Mouse (Mus musculus) kidney, embryonic 16.5 days (tissue): ENCODE measurements around the gene Csdc2. TPM values are rescaled to one million over a fixed set of nuclear protein-coding genes. Genes with fewer than 3 reads are reported as not detected.
A peak's percentile ranks its signal among the peaks of the same experiment; 100 is the strongest.
"Not testable (repeated sequence)": the region's sequence is repeated elsewhere in the genome, so short reads cannot be mapped to it uniquely, and the experiment has no call there.

Experiments
- ATAC-seq: fragments of 200-750 bp; cut with Nextera tagmentation; 2 replicates; pipeline ENCODE4 v1.8.0; 2017; ENCODE audit warnings: moderate TSS enrichment; ENCODE audit not compliant: low FRiP score, low TSS enrichment
- H3K27ac ChIP-seq: fragments of 300-500 bp; sonication (generic); 2 replicates; pipeline ENCODE4 v1.5.1; 2014; ENCODE audit warnings: low read length
- H3K27me3 ChIP-seq: fragments of 300-500 bp; sonication (generic); 2 replicates; pipeline ENCODE4 v1.6.1; 2014; ENCODE audit warnings: low read length, control low read depth, mixed read lengths; ENCODE audit not compliant: insufficient read depth
- H3K36me3 ChIP-seq: fragments of 300-500 bp; sonication (generic); 2 replicates; pipeline ENCODE4 v1.6.1; 2014; ENCODE audit warnings: low read length, control low read depth, mixed read lengths; ENCODE audit not compliant: insufficient read depth
- H3K4me1 ChIP-seq: fragments of 300-500 bp; sonication (generic); 2 replicates; pipeline ENCODE4 v1.6.1; 2014; ENCODE audit warnings: low read length, control low read depth, mixed read lengths; ENCODE audit not compliant: insufficient read depth
- H3K4me2 ChIP-seq: fragments of 300-500 bp; sonication (generic); replicated peaks from 2 replicates; pipeline ENCODE4 v1.6.1; 2014; ENCODE audit warnings: low read depth, low read length
- H3K4me3 ChIP-seq: fragments of 300-500 bp; sonication (generic); 2 replicates; pipeline ENCODE4 v1.5.1; 2014; ENCODE audit warnings: mild to moderate bottlenecking, low read length
- H3K9ac ChIP-seq: fragments of 300-500 bp; sonication (generic); replicated peaks from 2 replicates; pipeline ENCODE4 v1.6.1; 2014; ENCODE audit warnings: low read length
- H3K9me3 ChIP-seq: fragments of 300-500 bp; sonication (generic); 2 replicates; pipeline ENCODE4 v1.6.1; 2016; ENCODE audit warnings: low read length, control low read depth
- WGBS: fragments of 180-500 bp; shearing (Covaris S2); extraction: QIAGEN DNeasy Blood & Tissue Kit; methylation state at CpG from one replicate; pipeline ENCODE4 v1.1.7; 2014; 5-methylcytosine and 5-hydroxymethylcytosine counted together
- polyA plus RNA-seq: library from polyadenylated mRNA; unstranded; fragments of >200 nt; fragmentation: Nextera tagmentation; extraction: Ambion mirVana; gene quantifications from 2 replicates; pipeline ENCODE4 v1.2.1, GENCODE M21; 2015

The Csdc2 gene
- polyA plus RNA-seq, 1 experiment from 2014 or later = 35.2 TPM

- no peaks in the 10 kb centered on the region for H3K9me3 ChIP-seq
- WGBS = under 1% methylated on average over 77 of the region's 77 CpGs
- no peaks in the 10 kb centered on the region for H3K27me3 ChIP-seq
- H3K4me3 ChIP-seq = peak within 1 kb of the TSS; percentile 58
- peaks cover under 1% of the 10 kb centered on the region; the same call in 1 of the 2 replicates for H3K36me3 ChIP-seq
- H3K4me2 ChIP-seq = peak within 1 kb of the TSS; percentile 99
- peak within 1 kb of the TSS; percentile 43 for H3K27ac ChIP-seq
- peak within 1 kb of the TSS; percentile 65 for H3K9ac ChIP-seq
- peak; percentile 97 for ATAC-seq
- H3K4me1 ChIP-seq = 0 out of 2 replicates have a peak, but pooled peaks cover 4% of the 10 kb centered on the region
Observed at GRCm38 (mm10) chr15:81960171-81961077, 23.9 kb downstream of the Csdc2 start, which contains the start of gene Pmm1. TSS of gene Pmm1 (minus strand) at chr15:81960930.

- WGBS = 2% methylated on average over 8 of the region's 8 CpGs
- Histone ChIP-seq H3K27ac (no peak overlapping the region), H3K27me3 (no peaks in the 10 kb centered on the region), H3K9me3 (no peaks in the 10 kb centered on the region), H3K9ac (peak overlapping the region; percentile 51), H3K4me1 (0 out of 2 replicates have a peak, but pooled peaks cover 4% of the 10 kb centered on the region), H3K4me3 (peak overlapping the region; percentile 58), H3K36me3 (no peaks in the 10 kb centered on the region; the same call in 1 of the 2 replicates), H3K4me2 (peak overlapping the region; percentile 99)
- ATAC-seq = no peak
Observed at GRCm38 (mm10) chr15:81961078-81961451, 24.5 kb downstream of the Csdc2 start.

- no peaks in the 10 kb centered on the region for H3K27me3 ChIP-seq
- no peak for ATAC-seq
- no peak overlapping the region for H3K4me2 ChIP-seq
- no peaks in the 10 kb centered on the region for H3K36me3 ChIP-seq
- no peak overlapping the region for H3K27ac ChIP-seq
- H3K4me1 ChIP-seq = 0 out of 2 replicates have a peak, but pooled peaks cover 4% of the 10 kb centered on the region
- H3K4me3 ChIP-seq = no peak overlapping the region
- 39% methylated on average over 1 of the region's 1 CpGs for WGBS
- H3K9ac ChIP-seq = no peak overlapping the region
- H3K9me3 ChIP-seq = no peaks in the 10 kb centered on the region
Observed at GRCm38 (mm10) chr15:81964262-81964661, 27.7 kb downstream of the Csdc2 start.

GRCm38 (mm10) chr15:81964980-81965545 is 28.5 kb downstream of the Csdc2 start:
- H3K9me3 ChIP-seq = no peaks in the 10 kb centered on the region
- WGBS = 67% methylated on average over 4 of the region's 4 CpGs
- no peaks in the 10 kb centered on the region for H3K27me3 ChIP-seq
- ATAC-seq = no peak
- H3K4me1 ChIP-seq = no peaks in the 10 kb centered on the region
- H3K27ac ChIP-seq = no peak overlapping the region
- H3K4me3 ChIP-seq = no peak overlapping the region
- no peaks in the 10 kb centered on the region for H3K36me3 ChIP-seq
- H3K9ac ChIP-seq = no peak overlapping the region
- no peak overlapping the region for H3K4me2 ChIP-seq

GRCm38 (mm10) chr15:81966062-81966829 is 29.7 kb downstream of the Csdc2 start:
- no peak overlapping the region for H3K4me2 ChIP-seq

GRCm38 (mm10) chr15:81967821-81968220 is 31.3 kb downstream of the Csdc2 start:
- Histone ChIP-seq H3K4me2 (no peak overlapping the region), H3K9ac (no peak overlapping the region), H3K4me3 (no peak overlapping the region), H3K27ac (no peak overlapping the region), H3K36me3 (no peaks in the 10 kb centered on the region), H3K4me1 (no peaks in the 10 kb centered on the region), H3K9me3 (peaks cover 5% of the 10 kb centered on the region), H3K27me3 (no peaks in the 10 kb centered on the region)
- no peak for ATAC-seq
- 88% methylated on average over 5 of the region's 5 CpGs for WGBS

More at GRCm38 (mm10) chr15:81966062-81966829, 29.7 kb downstream of the Csdc2 start:
- no peak overlapping the region for H3K9ac ChIP-seq
- 80% methylated on average over 12 of the region's 14 CpGs for WGBS
- no peaks in the 10 kb centered on the region for H3K9me3 ChIP-seq
- no peak for ATAC-seq
- no peaks in the 10 kb centered on the region for H3K27me3 ChIP-seq
- H3K4me1 ChIP-seq = no peaks in the 10 kb centered on the region
- H3K4me3 ChIP-seq = no peak overlapping the region
- H3K27ac ChIP-seq = no peak overlapping the region
- H3K36me3 ChIP-seq = no peaks in the 10 kb centered on the region

GRCm38 (mm10) chr15:81968447-81968846 is 31.9 kb downstream of the Csdc2 start:
- H3K4me3 ChIP-seq = no peak overlapping the region
- H3K9ac ChIP-seq = no peak overlapping the region
- no peak overlapping the region for H3K27ac ChIP-seq
- H3K9me3 ChIP-seq = peaks cover 9% of the 10 kb centered on the region
- no peaks in the 10 kb centered on the region for H3K27me3 ChIP-seq
- H3K4me1 ChIP-seq = no peaks in the 10 kb centered on the region
- H3K4me2 ChIP-seq = no peak overlapping the region
- ATAC-seq = no peak
- no peaks in the 10 kb centered on the region for H3K36me3 ChIP-seq
- 57% methylated on average over 2 of the region's 2 CpGs for WGBS

DNA sequence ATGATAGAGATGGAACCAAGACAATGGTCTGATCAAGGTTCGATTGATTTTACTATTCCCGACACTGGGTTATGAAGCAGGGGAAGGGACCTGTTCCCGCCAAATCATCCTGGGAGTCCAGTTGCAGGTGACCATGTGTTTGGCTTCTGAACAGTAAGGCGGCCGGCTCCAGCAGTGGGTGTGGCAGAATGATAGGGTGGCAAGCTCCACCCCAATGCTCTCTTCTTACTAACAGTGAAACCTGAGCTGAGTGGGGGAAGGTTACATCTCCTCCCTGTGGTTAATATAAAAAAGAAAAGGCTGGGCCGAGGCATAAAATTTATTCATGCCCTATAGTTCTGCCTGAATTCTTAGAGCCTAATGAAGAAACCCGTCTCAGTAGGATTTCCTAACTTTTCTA is 32.6 kb downstream of the Csdc2 start:
- H3K36me3 ChIP-seq = no peaks in the 10 kb centered on the region
- H3K4me1 ChIP-seq = no peaks in the 10 kb centered on the region
- H3K9ac ChIP-seq = no peak overlapping the region
- no peak overlapping the region for H3K4me2 ChIP-seq
- H3K9me3 ChIP-seq = peaks cover 9% of the 10 kb centered on the region
- H3K4me3 ChIP-seq = no peak overlapping the region
- H3K27me3 ChIP-seq = no peaks in the 10 kb centered on the region
- no peak overlapping the region; the same call in 1 of the 2 replicates for H3K27ac ChIP-seq
- ATAC-seq = no peak
- WGBS = 41% methylated on average over 7 of the region's 7 CpGs

- H3K36me3 ChIP-seq, H3K9ac ChIP-seq, H3K27ac ChIP-seq, ATAC-seq, H3K9me3 ChIP-seq, H3K27me3 ChIP-seq, H3K4me3 ChIP-seq, H3K4me2 ChIP-seq, H3K4me1 ChIP-seq: not testable (repeated sequence)
- 76% methylated on average over 6 of the region's 6 CpGs for WGBS
Observed at GRCm38 (mm10) chr15:81969635-81970034, 33.1 kb downstream of the Csdc2 start.
